Mouse (Mus musculus): ENCODE measurements around the gene Sept10.
A peak's percentile ranks its signal among the peaks of the same experiment; 100 is the strongest.

The Sept10 gene

DNA sequence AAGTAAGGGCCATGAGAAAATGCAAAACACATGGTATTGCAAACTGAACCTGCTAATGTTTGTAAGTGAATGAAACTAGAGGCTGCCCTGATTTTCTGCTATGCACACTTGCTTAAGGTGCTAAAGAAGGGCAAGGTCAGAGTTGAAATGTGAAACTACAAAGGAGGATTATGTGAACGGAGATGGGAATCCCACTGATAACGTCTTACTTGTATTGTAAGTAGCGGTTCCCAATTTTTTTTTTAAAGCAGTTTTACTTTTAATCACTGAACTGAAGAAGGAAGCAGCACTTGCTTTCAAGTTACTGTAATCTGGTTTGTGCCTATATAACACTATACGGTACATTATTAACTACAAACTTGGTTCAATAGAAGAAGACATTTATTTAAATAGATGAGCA, 2.2 kb upstream of the Sept10 start:
- DNase-seq, result no peak

DNA sequence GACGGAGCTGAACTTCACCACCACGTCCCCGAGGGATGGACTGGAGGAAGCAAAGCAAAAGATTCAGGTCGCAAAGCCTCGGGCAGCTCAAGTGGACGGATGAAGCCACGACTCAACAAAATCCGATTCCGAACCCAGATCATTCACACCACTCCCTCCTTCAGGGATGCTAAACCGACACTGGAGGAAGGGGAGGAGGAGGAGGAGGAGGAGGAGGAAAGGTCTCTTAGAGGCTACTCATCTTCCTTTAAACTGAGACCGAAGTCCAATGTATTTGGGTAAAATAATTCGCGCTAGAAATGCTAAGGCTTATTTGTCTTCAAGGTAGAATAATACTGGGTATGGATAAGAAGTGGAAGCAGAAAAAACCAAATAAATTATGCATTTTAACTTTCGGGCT, 1.7 kb upstream of the Sept10 start:
- DNase-seq, result no peak

DNA sequence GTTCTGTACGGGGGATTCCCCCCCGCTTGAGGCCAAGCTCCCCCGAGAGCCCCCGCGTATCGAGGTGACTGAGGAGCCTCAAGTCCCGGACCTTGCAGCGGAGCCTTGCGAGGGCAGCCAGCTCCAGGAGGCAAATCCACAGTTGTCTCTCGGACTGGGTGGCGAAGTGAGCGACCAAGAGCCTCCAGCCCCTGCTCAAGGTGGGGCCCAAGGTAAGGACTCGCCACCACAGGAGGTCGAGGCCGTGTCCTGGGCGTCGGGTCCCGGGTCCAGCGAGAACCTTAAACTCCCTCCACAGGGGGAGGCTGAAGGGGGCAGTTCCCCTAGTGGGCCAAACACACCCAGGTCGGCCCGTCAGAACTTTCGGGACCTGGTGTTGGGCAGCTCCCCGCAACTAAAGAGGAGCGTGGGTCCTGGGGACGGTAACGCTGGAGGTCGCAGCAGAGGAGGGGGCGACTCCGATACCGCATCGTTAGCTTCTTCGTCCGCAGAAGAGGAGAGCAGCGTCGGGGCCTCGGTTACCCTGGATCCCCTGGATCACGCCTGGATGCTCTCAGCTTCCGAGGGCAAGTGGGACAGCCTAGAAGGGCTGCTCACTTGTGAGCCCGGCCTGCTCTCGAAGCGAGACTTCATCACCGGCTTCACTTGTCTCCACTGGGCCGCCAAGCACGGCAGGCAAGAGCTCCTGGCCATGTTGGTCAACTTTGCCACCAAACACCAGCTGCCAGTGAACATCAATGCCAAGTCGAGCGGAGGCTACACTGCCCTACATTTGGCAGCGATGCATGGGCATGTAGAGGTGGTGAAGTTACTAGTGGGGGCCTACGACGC, 839 bp upstream of the Sept10 start:
- DNase-seq, result peak; percentile 8 to 29

DNA sequence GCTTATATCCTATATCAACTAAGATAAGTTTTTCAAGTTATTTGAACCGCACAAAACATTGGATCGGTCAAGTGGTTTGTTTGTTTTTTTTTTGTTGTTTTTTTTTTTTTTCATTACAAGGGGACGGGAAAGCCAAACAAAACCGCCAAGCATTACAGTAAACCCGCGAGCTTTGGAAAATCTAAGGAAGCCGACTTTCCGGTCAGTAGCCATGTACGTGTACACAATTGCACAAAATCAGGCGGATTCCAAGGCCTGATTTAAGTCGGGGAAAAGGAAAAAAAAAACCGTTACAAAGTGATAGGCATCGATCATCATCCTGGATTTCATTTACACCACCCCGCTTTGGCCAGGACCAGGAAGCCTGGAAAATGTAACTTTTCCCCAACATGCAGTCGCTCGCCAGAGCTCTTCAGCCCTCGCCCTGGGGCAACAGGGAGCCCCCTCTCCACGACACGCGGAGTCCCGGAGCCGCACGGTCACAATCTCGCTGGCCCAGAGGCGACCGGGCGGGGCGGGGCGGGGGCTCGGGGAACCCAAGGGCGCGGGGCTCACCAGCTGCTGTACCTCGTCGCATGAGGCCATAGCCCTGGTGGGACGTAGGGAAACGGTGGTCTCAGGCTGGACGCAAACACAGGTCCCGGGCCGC, 699 bp downstream of the Sept10 start:
- DNase-seq, result no peak

DNA sequence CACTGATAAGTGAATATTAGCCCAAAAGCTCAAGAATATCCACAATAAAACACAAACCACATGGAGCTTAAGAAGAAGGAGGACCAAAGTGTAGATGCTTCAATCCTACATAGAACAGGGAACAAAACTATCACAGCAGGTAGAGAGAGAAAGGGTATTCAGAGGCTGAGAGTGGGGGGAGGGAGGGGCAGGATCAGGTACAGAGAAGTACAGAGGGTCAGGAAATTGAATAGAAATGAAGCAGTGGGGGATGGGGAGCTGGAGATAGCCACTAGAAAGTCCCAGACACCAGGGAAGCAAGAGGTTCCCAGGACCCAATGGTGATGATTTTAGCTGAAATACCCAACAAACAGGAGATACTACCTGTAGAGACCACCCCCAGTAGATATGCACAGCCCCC, 21.6 kb downstream of the Sept10 start:
- no peak for DNase-seq

DNA sequence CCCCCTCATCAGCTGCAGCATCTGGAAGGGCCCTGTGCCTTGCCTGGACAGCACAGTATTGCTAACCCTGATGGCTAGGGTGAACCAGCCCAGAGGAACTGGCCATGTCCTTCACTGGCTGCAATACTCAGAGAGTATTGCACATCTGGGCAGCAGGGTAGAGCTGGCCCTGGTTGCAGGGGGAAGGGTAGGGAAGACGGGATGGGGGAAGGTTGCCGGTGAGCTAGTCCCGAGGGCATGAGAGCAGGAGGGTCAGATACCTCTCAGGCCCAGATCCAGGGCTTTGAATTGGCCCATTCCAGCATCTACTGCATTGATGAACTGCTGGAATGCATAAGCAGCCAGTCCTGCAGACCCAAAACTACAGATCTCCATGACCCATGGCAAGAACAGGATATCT, 24.9 kb downstream of the Sept10 start:
- DNase-seq, result no peak

DNA sequence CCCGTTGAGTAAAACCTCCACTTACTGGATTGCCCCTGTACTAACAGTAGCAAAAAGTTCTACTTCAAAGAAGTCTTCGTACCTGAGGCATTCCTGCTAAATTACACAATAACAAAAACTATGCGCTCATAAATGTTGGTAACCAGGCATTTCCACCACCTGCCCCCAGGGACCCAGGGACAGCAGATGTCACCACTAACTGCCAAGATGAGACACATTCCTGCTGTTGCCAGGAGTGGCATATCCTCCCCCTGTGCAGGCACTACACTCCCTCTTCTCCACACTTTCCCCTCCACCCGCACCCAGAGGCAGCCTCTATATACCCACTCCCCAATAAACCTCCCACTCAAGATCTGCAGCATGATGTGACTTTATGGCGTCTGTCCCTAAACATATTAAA, 26.8 kb downstream of the Sept10 start:
- DNase-seq, result no peak

DNA sequence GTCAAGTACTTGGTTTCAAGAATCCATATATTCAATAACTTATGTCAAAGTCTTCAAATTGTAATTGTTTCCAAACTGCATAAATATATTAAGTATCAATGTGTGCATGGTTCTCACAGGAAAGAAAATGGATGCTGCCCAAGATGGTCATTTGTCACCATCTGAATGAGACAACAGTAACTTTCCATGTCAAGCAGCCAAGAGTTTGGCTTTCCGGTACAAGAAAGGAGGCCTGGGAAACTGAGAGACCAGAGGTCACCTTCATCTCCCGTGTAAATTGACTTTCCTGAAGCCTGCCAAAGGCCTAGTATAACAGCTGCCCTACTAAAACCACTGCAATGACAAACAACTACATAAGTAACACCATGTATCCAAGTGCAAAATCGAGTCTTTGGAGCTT, 39.3 kb downstream of the Sept10 start:
- no peak for DNase-seq

DNA sequence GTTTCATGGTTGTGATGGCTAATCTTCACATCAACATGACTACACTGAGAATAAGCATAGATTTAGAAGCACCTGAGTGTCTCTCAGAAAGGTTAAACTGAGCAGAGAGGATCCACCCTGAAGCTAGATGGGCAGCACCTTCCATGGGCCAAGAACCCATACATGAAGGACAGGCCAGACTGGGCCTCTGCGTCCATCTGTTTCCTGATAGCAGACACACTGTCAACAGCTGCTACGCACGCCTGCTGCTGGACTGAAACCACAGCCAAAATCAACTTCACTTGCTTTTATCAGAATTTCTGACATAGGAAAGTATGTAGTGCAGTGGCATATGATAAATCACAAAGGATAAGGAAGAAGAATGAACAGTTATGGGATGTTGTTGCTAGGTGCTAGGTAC, 42.0 kb downstream of the Sept10 start:
- DNase-seq, result no peak

DNA sequence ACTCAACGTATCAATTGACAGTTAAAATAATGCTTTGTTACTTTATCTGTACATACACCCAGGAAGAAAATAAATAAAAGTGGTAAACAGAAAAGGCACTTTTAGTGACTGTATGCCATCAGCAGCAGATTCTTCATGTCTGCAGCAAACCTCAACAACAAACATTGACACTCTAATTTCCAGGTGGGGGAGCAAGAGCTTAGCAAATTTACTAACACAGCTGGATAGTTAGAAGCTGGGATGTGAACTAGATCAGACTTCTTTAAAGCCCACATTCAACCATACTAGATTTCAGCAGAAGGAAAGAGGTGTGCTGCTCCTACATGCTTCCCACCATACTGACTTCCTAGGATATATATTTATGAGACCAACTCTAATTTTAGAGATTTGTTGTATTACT, 49.1 kb downstream of the Sept10 start:
- DNase-seq, result no peak

DNA sequence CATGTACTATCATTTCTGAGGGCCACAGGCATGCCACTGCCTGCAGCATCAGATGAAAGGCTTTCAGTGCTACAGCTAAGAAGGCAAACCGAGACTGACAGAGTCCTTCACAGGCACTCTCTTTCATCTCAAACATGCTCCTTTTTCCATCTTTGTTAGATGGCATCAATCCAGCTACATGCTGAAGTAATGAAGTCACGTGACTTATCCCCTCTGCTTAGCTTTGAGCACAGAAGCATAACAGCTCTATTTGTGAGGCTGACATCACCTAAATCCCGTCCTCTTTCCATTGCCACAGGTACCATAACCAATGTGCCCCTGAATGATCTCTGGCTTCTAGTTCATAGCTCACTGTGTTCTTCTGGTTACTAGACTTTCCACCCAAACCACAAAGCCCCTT, 50.6 kb downstream of the Sept10 start:
- DNase-seq, result no peak

DNA sequence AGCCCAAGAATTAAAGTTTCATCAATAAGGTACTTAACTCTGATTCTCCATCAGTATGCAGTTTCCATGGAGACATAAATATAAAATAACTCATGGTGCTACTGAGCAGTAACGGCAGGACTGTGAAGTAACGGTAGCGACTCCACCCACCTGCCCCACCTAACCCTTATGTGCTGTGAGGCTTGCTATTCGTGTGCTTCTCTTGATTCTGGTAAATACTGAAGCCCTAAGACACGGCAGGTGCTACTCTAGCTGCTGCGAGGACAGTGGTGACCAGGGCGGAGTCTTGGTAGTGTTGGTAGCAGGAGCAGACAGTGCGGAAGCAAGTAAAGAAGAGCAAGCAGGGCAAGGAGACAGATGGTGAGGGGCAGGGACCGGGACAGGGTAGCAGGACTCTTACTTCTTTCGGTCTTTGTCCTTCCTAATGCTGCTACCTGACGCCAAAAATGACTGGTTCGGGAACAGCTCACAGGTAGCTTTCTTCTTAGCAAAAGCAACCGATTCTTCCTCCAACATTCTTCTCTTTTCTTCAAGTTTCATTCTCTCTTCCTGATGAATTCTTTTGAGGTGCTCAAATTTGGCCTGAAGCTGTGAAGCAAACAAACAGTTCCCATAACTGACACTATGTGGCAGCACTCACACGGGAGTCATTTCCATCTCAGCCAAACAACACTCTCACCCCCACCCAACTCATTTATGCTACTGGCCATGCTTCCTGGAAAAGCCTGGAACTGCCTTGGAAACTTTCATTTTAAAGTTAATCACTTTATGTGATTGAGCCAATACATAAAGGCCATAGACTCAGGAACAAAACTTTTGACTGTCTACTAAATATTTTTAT, 55.3 kb downstream of the Sept10 start:
- DNase-seq, result peak; percentile 16 to 21

DNA sequence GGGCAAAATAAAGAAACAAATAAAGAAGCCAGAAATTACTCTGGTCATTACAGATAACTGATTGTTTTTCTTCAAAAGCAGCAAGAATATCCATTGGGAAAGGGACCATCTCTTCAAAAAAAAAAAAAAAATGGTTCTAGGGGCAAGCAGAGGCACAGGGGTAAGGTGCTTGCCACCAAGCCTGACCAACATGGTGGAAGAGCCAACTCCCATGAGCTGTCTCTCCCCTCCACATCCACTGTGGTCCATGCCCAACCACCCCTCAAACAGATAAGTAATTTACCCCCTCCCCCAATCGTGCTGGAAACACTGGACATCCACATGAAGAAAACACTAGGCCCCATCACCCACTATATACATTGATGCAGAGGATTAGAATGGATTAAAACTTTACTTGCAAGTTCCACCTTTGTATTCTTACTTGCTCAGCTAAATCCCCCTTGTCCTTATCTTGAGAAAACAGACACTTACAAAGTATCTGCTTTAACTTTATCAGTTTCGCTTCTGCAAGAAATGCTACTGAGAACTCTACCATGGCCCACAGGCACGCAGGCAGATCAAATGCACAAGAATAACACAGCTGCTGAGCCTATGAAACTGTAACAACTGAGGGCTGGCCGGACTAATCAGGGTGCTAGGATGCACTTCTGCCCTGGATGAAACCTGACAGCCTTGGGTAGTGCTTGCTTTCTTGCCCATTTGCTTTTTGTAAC, 59.3 kb downstream of the Sept10 start:
- DNase-seq, result no peak

DNA sequence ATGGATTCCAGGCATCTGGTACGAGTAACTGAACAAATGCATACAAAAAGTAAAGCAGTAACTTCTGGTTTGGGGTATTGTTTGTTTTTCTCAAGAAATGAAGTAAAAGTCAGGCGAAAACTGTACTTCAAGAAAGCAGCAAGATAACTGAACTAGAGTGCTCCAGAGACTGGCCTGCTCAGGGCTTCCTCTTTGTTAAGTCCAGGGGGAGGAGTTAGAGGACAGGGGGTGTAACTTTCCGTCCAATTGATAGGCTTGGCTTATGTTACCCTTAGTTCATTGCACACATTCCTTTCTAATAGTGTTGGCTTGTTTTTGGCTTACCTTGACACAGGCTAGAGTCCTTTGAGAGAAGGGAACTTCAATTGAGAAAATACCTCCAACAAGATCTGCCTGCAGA, 63.0 kb downstream of the Sept10 start:
- DNase-seq, result no peak

DNA sequence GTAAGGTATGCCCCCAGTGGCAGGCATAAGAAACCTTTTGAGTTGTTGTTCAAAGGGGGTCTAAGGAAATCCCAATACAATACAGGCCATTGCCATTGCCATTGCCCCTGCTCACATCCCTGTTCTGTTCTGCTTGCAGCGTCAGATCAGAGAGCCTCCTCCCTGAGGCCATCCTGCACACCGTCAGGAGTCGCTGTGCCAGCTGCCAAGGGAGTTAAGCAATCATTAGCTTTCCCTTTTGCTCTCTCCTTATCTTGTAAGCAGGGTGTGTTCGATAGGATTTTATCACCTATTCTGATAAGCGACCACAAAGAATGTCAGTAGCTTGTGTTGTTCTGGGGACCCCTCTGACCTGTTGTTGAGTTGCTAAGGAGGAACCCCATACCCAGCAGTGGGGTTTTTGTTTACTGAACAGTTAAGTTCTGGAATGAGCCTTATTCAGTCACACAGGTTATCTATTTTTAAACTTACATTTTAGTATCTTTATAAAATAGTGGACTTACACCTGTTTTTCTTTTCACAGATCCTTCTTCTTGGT, 69.0 kb downstream of the Sept10 start:
- DNase-seq, result no peak

DNA sequence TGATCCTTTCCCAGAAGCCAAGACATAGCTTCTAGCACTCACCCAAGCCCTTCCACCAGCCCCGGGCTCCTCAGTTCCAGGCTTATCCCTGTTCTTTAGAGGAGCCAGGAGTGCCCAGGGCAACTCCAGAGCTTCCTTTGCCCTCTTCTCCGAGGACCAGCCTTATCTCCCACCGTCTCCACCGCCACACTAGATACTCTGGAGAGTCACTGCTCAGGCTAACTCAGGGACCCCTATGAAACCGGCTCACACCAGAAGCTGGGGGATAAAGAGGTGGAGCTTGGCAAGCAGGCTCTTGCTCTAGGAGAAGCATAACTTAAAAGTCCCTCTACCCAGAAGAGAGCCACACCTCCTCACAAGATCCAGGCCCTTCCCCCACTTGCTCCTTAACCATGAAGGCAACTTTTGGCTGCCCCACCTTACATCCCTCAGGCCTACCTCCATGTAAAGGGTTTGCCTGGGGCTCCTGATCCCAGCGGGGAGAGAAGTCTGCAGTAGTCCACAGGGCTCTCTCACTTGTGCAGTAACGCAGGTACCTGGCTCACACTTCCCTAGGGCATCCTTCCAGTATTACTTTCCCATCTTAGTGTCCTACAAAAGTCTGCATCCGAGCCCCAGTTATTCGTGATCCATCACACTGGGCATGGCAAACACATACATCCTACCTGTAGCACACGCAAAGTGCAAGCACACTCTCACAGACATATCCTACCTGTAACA, 70.5 kb downstream of the Sept10 start:
- no peak for DNase-seq

DNA sequence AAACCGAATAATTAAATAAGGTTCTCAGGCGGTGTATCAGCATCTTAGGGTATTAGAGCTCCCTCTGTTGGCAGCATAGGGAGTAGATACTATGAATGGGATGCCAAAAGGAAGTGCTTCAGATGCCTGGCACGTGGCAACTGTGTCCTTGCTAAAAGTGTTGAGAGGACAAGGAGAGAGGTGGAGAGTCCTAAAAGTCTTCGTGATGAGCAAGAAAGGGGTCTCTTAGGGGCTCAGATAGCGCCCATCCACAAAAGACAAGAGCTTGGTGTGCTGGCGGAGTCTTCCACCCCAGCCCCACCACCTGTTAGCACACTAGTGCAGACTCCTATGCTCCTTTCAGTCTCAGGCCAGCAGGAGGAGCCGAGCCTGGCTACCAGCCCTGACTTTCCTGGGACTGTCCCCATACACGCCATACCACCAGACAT, 71.7 kb downstream of the Sept10 start:
- DNase-seq, result peak; percentile 26 to 27

DNA sequence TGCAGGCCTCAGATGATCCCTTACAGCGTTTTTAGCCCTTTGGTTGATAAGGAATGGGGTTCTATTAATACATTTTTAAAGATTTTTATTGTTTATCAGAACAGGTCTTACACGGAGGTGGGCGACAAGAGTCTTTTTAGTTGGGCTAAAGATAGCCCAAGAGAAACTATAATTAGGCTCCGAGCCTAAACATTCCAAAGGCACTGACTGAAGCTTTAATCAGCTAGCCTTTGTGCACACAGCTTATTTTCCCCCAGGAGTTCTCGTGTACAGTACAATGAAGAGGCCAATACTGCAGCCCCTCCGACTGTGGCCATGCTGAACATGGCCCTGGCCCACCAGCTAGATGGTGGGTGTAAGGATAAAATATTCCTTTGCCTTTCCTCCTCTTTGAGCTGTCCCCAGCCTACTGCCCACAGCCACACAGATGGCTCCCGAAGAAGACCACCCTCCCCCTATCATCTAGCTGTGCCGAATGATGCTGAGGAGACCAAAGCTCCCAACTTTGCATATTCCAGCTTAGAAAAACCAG, 88.1 kb downstream of the Sept10 start:
- no peak for DNase-seq

DNA sequence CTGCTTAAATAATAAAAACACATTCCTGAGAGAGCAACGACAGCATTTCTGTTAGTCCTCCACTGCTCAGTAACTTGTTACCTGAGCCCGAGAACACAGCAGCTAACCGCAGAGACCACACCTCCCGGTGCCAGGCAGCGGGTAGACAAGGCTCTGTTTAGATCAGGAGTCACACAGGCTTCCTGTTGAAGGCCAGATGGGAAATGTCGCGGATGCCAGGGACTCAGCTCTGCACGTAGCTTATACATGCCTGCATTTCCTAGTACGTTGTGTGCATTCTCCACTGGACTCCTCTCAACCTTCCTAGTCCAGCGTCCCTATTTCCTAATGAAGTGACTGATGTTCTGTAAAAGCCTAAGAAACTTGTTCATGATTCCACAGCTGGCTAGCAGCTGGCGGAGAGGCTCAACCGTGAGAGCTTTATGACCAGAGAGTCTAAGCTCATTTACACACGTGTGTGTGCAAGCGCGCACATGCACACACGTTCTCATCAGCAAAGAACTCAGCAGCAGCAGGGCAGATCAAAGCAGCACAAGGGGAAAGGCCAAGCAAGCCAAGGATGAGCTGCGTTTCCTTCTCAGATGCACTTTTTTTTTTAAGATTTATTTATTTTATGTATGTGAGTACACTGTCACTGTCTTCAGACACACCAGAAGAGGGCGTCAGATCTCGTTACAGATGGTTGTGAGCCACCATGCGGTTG, 89.6 kb downstream of the Sept10 start:
- no peak for DNase-seq

DNA sequence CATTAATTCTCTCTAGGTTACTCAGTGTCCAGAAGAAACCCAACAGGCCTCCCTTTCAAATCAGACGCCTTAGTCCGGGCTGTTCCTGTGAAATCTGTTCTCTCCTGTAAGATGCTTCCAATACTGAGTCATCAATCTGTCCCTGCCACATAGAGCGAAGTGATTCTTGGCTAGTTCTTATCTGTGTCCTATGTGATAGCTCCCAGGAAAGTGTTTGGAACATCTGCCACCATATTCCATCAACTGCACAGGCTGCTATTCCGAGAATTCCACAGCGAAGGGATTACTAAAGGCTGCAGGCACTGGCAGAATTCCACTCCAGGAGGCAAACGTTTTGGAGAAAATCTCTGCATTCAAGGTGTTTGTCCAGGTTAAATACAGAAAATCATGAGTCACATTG, 94.0 kb downstream of the Sept10 start:
- no peak for DNase-seq

DNA sequence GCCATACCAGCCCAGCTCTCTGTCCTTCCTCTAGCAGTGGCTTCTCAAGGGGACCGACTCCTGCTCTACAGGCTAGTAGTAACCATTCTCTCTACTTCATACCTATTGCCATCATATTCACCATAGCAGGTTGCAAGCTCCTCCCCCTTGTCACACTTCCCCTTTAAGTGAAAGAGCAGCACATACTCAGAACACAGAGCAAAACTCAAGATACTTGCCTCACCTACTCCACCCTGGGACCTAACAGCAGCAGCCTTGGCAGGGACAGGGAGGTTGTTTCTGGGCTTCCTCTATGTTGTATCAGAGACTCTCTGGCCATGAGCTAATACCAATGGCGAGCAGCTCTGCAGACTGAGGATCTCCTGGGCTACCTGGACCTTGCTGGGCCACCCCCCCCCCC, 96.2 kb downstream of the Sept10 start:
- no peak for DNase-seq
